Mouse (Mus musculus) heart, adult 2 months (tissue): ENCODE measurements around the gene Coro1c. TPM values are rescaled to one million over a fixed set of nuclear protein-coding genes. Genes with fewer than 3 reads are reported as not detected.

Source experiments
- DNase-seq, 2 experiments: peaks; one replicate each; pipeline ENCODE4 v3.0.0; 2021
- H3K27ac ChIP-seq: fragments of 200-600 bp; 2 replicates; pipeline ENCODE4 v1.8.1; 2022
- H3K27me3 ChIP-seq: fragments of 200-500 bp; 2 replicates; pipeline ENCODE4 v1.6.1; 2012; ENCODE audit warnings: mild to moderate bottlenecking, low read length, inconsistent platforms, mixed read lengths; ENCODE audit not compliant: control insufficient read depth, insufficient read depth
- H3K36me3 ChIP-seq: fragments of 200-500 bp; 2 replicates; pipeline ENCODE4 v1.6.1; 2012; ENCODE audit warnings: low read length, inconsistent platforms; ENCODE audit not compliant: control insufficient read depth, insufficient read depth
- H3K4me1 ChIP-seq: fragments of 200-500 bp; 2 replicates; pipeline ENCODE4 v1.6.1; 2011; ENCODE audit warnings: low read length; ENCODE audit not compliant: control insufficient read depth, insufficient read depth
- H3K4me3 ChIP-seq: fragments of 200-600 bp; 2 replicates; pipeline ENCODE4 v1.8.1; 2022
- H3K79me2 ChIP-seq: fragments of 200-500 bp; replicated peaks from 2 replicates; pipeline ENCODE4 v1.6.1; 2012; ENCODE audit warnings: mild to moderate bottlenecking, inconsistent platforms, low read length, moderate library complexity, mixed read lengths; ENCODE audit not compliant: control insufficient read depth, insufficient read depth
- H3K9ac ChIP-seq: fragments of 200-500 bp; 2 replicates; pipeline ENCODE4 v1.6.1; 2012; ENCODE audit warnings: low read depth, mild to moderate bottlenecking, control low read depth, inconsistent platforms, low read length, mixed read lengths
- CTCF ChIP-seq: fragments of 200-600 bp; IDR thresholded peaks from 2 replicates; pipeline ENCODE4 v1.8.1; 2022; ENCODE audit warnings: antibody characterized with exemption, mild to moderate bottlenecking, moderate library complexity
- EP300 ChIP-seq: fragments of 200-500 bp; IDR thresholded peaks from 2 replicates; pipeline ENCODE4 v1.6.1; 2011; ENCODE audit warnings: low read depth, low read length, control low read depth; ENCODE audit not compliant: insufficient read depth
- POLR2A ChIP-seq: fragments of 200-500 bp; IDR thresholded peaks from 2 replicates; pipeline ENCODE4 v1.6.1; 2011; ENCODE audit warnings: mild to moderate bottlenecking, low read depth, low read length, control low read depth; ENCODE audit not compliant: insufficient read depth
- WGBS: fragments of 180-500 bp; shearing (Covaris S2); methylation state at CpG from one replicate; pipeline ENCODE4 v1.1.7; 2018; 5-methylcytosine and 5-hydroxymethylcytosine counted together
- intact Hi-C: fragments of 180-260 bp; cut with DNase I; formaldehyde crosslinking; loops from one replicate; pipeline ENCODE4 v1.15.1; 2025
- polyA plus RNA-seq: library from polyadenylated mRNA; depleted of rRNA; stranded (reverse); fragments of >200 nt; gene quantifications from 2 replicates; pipeline ENCODE4 v1.2.3, GENCODE M21; 2012
- total RNA-seq, 2 experiments: library from RNA; stranded (reverse); gene quantifications; 2 replicates each; pipeline ENCODE4 v1.2.3; 2021

Coro1c gene
- total and polyA plus RNA-seq, 3 experiments = 24.1 to 30.1 (median 24.6) TPM

DNA sequence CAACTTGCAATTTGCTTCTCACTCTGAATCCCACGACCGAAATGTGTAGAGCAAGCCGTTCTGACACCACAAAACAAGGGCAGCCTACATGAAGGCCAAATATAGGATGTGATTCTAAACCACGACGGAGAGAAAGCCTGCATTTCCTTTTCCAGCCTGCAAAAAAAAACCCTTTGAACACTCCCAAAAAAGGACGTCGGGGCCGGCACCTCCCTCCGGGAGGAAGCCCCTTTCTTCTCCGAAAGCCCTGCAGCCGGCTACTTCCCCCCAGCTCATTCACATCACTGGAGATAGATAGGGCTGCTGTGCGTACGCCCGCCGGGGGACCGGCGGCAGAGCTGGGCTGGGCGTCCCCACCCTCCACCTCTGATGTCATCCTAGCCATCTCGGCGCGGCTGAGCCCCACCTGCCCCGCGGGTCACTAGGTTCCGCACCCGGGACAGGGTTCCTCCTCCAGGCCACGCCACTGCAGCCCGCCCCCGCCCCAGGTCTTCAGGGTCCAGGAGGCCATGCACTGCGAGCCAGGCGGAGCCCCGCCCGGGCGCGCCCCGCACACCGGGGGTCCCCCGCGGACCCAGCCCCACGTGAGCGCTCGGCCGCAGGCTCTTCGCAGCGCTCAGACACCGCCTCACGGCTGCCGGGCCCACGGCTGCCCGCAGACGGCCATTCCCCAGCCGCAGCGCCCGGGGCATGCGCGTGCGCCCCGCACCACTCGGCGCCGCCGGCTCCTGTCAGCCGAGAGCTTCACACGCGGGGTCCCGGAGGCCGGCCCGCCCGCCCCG is 581 bp downstream of the Coro1c start:
- peaks cover 15% of the 10 kb centered on the region for H3K4me1 ChIP-seq
- peak; percentile 80 to 83 for DNase-seq
- no peaks in the 10 kb centered on the region for H3K36me3 ChIP-seq
- WGBS = under 1% methylated on average over 69 of the region's 69 CpGs
- peak overlapping the region; percentile 90 for H3K9ac ChIP-seq
- intact Hi-C loops = loop anchor here (1.0 to 2.0 kb wide), 2 partner anchors 35 to 53 kb away; no protein-coding TSS in a partner anchor
- no peaks in the 10 kb centered on the region for H3K27me3 ChIP-seq
- TF ChIP-seq CTCF (peak; percentile 17; the same call in 1 of the 2 replicates), POLR2A (peak; percentile 42; the same call in 1 of the 2 replicates), EP300 (no peak)
- peak overlapping the region; percentile 87 for H3K4me3 ChIP-seq
- peaks cover 7% of the 10 kb centered on the region for H3K79me2 ChIP-seq
- H3K27ac ChIP-seq = peak overlapping the region; percentile 92

DNA sequence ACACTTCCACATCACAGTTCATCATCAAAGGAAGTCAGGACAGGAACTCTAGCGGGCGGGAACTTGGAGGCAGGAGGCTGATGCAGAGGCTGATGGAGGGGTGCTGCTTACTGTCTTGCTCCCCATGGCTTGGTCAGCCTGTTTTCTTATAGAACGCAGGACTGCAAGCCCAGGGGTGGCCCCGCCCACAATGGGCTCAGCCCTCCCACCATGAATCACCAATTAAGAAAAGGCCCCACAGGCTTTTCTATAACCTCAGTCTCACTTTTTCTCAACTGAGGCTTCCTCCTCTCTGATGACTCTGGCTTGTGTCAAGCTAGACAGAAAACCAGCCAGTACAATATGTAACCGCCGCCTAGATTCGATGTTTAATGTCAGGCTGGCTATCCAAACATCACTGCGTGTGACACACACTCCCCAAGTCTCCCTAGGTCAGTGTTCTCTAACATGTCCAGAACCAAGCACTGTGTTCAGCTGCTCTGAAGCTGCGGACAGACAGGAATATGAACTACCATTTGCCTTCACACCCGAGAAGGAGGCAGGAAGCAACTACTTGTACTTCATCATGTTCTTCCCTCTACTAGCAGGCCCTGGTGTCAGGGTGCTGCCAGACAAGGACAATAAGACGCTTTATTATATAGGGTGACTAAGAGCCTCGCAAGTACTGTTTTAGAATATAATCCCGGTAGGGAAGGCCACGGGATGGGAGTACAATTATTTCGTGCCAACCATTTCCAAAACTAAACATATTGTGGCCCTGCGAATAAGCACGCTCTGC is 1.4 kb downstream of the Coro1c start:
- intact Hi-C loops = loop anchor here (1.0 kb wide), 1 partner anchor 34 kb away; no protein-coding TSS in a partner anchor
- H3K27me3 ChIP-seq = no peaks in the 10 kb centered on the region
- no peaks in the 10 kb centered on the region for H3K36me3 ChIP-seq
- peaks cover 8% of the 10 kb centered on the region for H3K79me2 ChIP-seq
- TF ChIP-seq CTCF = no peak
- no peak for TF ChIP-seq EP300
- TF ChIP-seq POLR2A = no peak
- peak overlapping the region; percentile 87 for H3K4me3 ChIP-seq
- 11% methylated on average over 17 of the region's 17 CpGs for WGBS
- DNase-seq = peak; percentile 65 to 68
- peak overlapping the region; percentile 90 for H3K9ac ChIP-seq
- H3K4me1 ChIP-seq = peaks cover 16% of the 10 kb centered on the region
- peak overlapping the region; percentile 92 for H3K27ac ChIP-seq

DNA sequence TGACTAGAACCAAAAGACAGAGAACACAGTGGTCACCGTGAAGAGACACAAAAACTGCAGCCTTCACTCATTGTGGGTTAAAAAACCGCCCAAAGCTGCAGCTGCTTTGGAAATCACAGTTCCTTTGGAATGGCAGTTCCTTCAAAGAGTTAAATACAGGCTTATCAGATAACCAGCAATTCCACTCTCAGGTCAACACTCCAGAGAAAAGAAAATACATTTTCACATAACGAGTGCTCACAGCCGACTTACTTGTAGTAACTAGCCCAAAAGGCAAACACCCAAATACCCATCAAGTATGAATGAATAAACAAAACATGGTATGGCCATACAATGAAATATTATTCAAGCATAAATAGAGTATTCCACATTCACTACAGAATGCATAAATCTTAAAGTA is 3.6 kb downstream of the Coro1c start:
- Histone ChIP-seq H3K9ac (no peak overlapping the region), H3K4me1 (peaks cover 25% of the 10 kb centered on the region)
- DNase-seq = no peak

DNA sequence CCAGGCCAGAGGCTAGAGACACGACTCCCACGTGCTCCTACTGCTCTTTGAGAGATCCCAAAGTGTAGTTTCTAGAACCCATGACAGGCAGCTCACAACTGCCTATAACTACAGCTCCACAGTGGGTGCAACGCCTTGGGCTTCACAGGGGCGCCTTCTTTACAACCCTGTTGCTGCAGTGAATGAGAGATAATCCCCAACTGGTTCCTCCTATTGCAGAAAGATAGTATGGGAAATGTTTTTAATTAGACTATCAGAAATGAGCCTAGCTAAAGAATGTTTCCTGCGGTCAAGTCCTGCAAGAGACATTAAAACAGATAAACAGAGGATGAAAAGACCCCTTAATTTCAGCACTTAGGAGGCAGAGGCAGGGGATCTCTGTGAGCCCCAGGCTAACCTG is 5.6 kb downstream of the Coro1c start:
- DNase-seq = no peak
- intact Hi-C loops = no loop called here
- no peaks in the 10 kb centered on the region; the same call in 1 of the 2 replicates for H3K36me3 ChIP-seq
- H3K27ac ChIP-seq = no peak overlapping the region
- WGBS = 60% methylated on average over 5 of the region's 5 CpGs
- no peaks in the 10 kb centered on the region for H3K27me3 ChIP-seq
- H3K4me3 ChIP-seq = no peak overlapping the region
- H3K79me2 ChIP-seq = peaks cover 16% of the 10 kb centered on the region
- H3K9ac ChIP-seq = no peak overlapping the region
- H3K4me1 ChIP-seq = peaks cover 30% of the 10 kb centered on the region
- TF ChIP-seq POLR2A = no peak
- TF ChIP-seq EP300 = no peak
- no peak for TF ChIP-seq CTCF

More for the DNA sequence above, 3.6 kb downstream of the Coro1c start:
- Histone ChIP-seq H3K27ac (no peak overlapping the region), H3K4me3 (no peak overlapping the region), H3K27me3 (no peaks in the 10 kb centered on the region), H3K79me2 (peaks cover 12% of the 10 kb centered on the region), H3K36me3 (no peaks in the 10 kb centered on the region; the same call in 1 of the 2 replicates)
- intact Hi-C loops = loop anchor here (2.0 kb wide), 1 partner anchor 16 kb away; no protein-coding TSS in a partner anchor
- TF ChIP-seq POLR2A = no peak
- TF ChIP-seq CTCF = no peak
- 44% methylated on average over 4 of the region's 4 CpGs for WGBS

GRCm38 (mm10) chr5:113902017-113902416 is 6.5 kb downstream of the Coro1c start:
- Histone ChIP-seq H3K27me3 (no peaks in the 10 kb centered on the region), H3K4me1 (peaks cover 34% of the 10 kb centered on the region), H3K27ac (no peak overlapping the region), H3K79me2 (peaks cover 21% of the 10 kb centered on the region), H3K4me3 (no peak overlapping the region), H3K9ac (no peak overlapping the region), H3K36me3 (no peaks in the 10 kb centered on the region; the same call in 1 of the 2 replicates)
- DNase-seq = no peak
- 29% methylated on average over 6 of the region's 6 CpGs for WGBS
- no peak for TF ChIP-seq POLR2A
- no peak for TF ChIP-seq CTCF
- no peak for TF ChIP-seq EP300
- intact Hi-C loops = no loop called here
